Mouse (Mus musculus) bone marrow, adult 2 months (tissue): ENCODE results near the gene Dpy19l1. TPM values are rescaled to one million over a fixed set of nuclear protein-coding genes. Genes with fewer than 3 reads are reported as not detected.

ENCODE experiments used
- H3K27ac ChIP-seq: fragments of 200-500 bp; 2 replicates; pipeline ENCODE4 v1.5.1; 2012; ENCODE audit warnings: low read depth, mild to moderate bottlenecking, control low read depth, inconsistent platforms, low read length; ENCODE audit not compliant: control insufficient read depth, poor library complexity, insufficient read depth
- H3K4me1 ChIP-seq: fragments of 200-500 bp; 2 replicates; pipeline ENCODE4 v1.6.1; 2011; ENCODE audit warnings: low read length; ENCODE audit not compliant: control insufficient read depth, insufficient read depth
- H3K4me3 ChIP-seq: fragments of 200-500 bp; replicated peaks from 2 replicates; pipeline ENCODE3; 2011; ENCODE audit warnings: mild to moderate bottlenecking, low read depth, low read length, control low read depth; ENCODE audit not compliant: control insufficient read depth
- CTCF ChIP-seq: fragments of 200-500 bp; IDR thresholded peaks from 2 replicates; pipeline ENCODE4 v1.5.1; 2011; ENCODE audit warnings: low read length, control low read depth; ENCODE audit not compliant: control insufficient read depth, insufficient read depth
- POLR2A ChIP-seq: fragments of 200-500 bp; IDR thresholded peaks from 2 replicates; pipeline ENCODE4 v1.6.1; 2011; ENCODE audit warnings: low read depth, mild to moderate bottlenecking, control low read depth, low read length, borderline replicate concordance; ENCODE audit not compliant: control insufficient read depth
- WGBS: fragments of 180-500 bp; shearing (Covaris S2); methylation state at CpG from one replicate; pipeline ENCODE4 v1.1.7; 2018; 5-methylcytosine and 5-hydroxymethylcytosine counted together
- polyA plus RNA-seq: library from polyadenylated mRNA; stranded (reverse); fragments of >200 nt; gene quantifications from 2 replicates; pipeline ENCODE4 v1.2.4, GENCODE M21; 2011; ENCODE audit warnings: low replicate concordance; ENCODE audit not compliant: missing spikeins, insufficient read depth, insufficient read length

Gene Dpy19l1
- polyA plus RNA-seq, 1 experiment: 16.9 TPM

DNA sequence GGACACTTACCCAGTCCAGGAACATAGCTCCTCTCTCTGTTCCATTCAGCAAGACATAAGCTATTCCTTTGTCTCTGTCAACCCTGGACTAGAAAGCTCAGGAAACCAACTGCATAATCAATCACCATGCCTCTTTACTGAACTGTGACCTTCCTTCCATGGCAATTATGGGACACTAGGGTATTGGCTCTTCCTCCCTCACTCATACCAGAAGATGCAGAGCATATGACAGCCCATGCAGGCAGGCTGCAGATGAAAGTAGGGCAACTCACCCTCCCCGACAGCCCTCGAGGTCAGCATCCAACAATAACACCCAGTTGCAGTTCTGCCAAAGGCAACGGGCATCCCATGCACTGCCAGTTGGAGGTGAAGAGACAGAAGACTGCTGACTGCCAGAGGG, 123.6 kb downstream of the Dpy19l1 start:
- Histone ChIP-seq H3K4me3 (no peak overlapping the region), H3K27ac (no peak overlapping the region), H3K4me1 (no peaks in the 10 kb centered on the region)
- WGBS: 82% methylated on average over 3 of the region's 3 CpGs
- TF ChIP-seq POLR2A: no peak
- TF ChIP-seq CTCF: no peak

DNA sequence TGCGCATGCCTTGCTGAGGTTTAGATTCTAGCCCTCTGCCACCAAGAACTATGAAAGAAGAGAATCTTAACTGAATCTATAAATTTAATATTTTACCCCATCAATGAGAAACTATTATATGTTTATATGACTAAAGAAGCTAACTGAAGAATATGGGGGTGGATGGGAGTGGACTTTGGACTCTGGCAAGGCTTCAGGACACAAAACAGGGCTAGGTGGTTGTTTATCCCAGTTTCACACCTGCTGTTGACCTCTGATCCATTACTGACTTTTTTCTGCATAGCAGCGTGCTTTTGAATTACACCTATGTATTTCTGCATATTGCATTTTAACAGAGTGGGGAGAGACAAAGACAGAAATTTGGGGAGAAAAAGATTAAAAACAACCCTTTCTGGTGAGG, 124.1 kb downstream of the Dpy19l1 start:
- TF ChIP-seq POLR2A: no peak
- no peak for TF ChIP-seq CTCF
- H3K27ac ChIP-seq: no peak overlapping the region
- H3K4me1 ChIP-seq: no peaks in the 10 kb centered on the region
- H3K4me3 ChIP-seq: no peak overlapping the region
- 78% methylated on average over 2 of the region's 2 CpGs for whole genome bisulfite sequencing

Other genes starting within 250 kb of the Dpy19l1 start
- not detected in 2 replicates for gene Cypt4, start 122.1 kb upstream of the Dpy19l1 start, polyA plus RNA-seq
- gene Dpy19l2, start 193.2 kb upstream of the Dpy19l1 start, polyA plus RNA-seq: not detected in 2 replicates